Mouse (Mus musculus): ENCODE results near the gene Dcaf1. TPM values are rescaled to one million over a fixed set of nuclear protein-coding genes. Genes with fewer than 3 reads are reported as not detected.

Dcaf1 gene
- polyA plus RNA-seq (2012; rRNA removed) (11.9 and 13.4 TPM in 2 replicates), polyA plus RNA-seq (2014; fragmentation: Nextera tagmentation; extraction: Ambion mirVana) (10.5 and 13.6 TPM in 2 replicates)

DNA sequence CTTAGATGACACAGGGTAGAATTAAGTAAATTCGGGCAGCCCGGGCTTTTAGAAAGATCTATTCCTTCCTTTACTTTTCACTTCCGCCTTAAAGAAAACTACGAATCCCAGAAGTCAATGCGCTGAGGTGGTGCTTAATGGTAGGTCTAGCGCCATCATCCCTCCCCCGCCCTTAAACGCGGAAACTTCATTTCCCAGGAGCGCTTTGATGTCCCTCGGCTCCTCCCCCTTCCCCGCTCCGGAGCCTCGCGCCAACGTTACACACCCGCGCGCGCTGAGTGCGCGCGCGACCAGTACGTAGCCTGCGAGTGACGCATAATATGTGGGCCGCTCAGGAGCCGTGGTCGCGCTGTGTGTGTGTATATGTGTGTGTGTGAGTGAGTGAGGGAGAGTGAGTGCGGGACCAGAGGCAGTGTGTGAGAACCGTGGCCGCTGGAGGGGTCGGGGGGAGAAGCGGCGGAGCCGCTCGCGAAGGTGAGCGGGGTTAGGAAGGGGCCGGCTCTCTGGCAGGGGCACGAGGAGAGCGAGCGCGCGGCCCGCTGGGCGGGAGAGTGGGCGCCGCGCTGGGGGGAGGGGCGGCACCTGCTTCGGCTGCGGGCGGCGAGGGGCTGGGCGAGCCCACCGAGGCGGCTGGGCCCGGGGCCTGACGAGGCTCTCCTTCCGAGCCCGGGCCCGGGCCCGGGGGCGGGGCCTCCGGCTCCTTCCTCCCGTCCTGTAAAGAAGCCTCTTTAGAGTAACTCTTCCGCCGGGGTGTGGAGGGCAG, at the start of gene Dcaf1:
Gene Dcaf1 (plus strand): TSS at position 257 of the 763 bp plus-strand sequence.
- ATAC-seq (ENCODE audit: insufficient read depth) (peak; percentile 95), DNase-seq (ENCODE audit: low read depth in 3 of 3, low spot score in 3 of 3) (peak; percentile 99)
- peak within 1 kb of the TSS; percentile 83 for H3K4me2 ChIP-seq (ENCODE audit: low read depth)
- H3K4me3 ChIP-seq (ENCODE audit: insufficient read depth in 1 of 2, low read depth in 2 of 2, low read length in 2 of 2) = peak within 1 kb of the TSS; percentile 87 to 97
- H3K27me3 ChIP-seq (ENCODE audit: control insufficient read depth, insufficient read depth, low read length) = no peaks in the 10 kb centered on the region
- no peaks in the 10 kb centered on the region for H3K9me3 ChIP-seq (ENCODE audit: control insufficient read depth, low read length)
- H3K36me3 ChIP-seq (replicated peaks; ENCODE audit: control insufficient read depth, insufficient read depth, low read depth) = no peaks in the 10 kb centered on the region
- H3K9ac ChIP-seq (replicated peaks) = peak within 1 kb of the TSS; percentile 97
- H3K4me1 ChIP-seq (replicated peaks; ENCODE audit: control insufficient read depth in 2 of 2, insufficient read depth in 2 of 2, low read length in 1 of 2) = peaks cover 2 to 4% of the 10 kb centered on the region in 2 experiments; a peak in 3 of 4 replicates
- WGBS (ENCODE audit: insufficient replicate concordance) = under 1% methylated on average over 69 of the region's 71 CpGs
- no peak for TF ChIP-seq EP300 (IDR thresholded peaks at IDR 0.05; ENCODE audit: low read depth)
- 0 out of 2 replicates have a peak, but pooled peaks have one; percentile 18 for TF ChIP-seq CTCF (IDR thresholded peaks at IDR 0.05; ENCODE audit: low read depth)
- peak within 1 kb of the TSS; percentile 88 for H3K27ac ChIP-seq

DNA sequence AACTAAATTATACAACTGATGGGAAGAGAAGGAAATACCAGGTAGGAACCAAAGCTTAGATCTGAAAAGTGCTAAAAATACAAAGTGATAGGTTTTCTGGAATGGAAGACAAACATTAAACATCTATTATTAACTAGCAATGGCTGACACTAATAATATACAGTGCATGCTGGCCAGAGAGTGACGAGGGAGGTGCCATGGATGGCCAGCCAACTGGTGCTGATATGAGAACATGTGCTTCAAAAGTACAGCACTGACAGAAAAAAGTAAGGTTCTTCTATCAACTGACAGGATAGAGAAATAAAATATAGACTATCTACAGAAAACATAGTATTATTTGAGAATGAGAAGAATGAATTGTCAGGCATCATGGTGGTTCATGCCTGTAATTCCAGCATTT, 45.6 kb upstream of the Dcaf1 start:
- 29% methylated on average over 1 of the region's 1 CpGs for WGBS (ENCODE audit: insufficient replicate concordance)
- no peak overlapping the region for H3K4me3 ChIP-seq (ENCODE audit: insufficient read depth in 1 of 2, low read depth in 2 of 2, low read length in 2 of 2)
- peak; percentile 56; the same call in 1 of the 2 replicates for ATAC-seq (ENCODE audit: insufficient read depth)
- H3K4me1 ChIP-seq (replicated peaks; ENCODE audit: control insufficient read depth in 2 of 2, insufficient read depth in 2 of 2, low read length in 1 of 2) = peaks cover 5 to 20% of the 10 kb centered on the region in 2 experiments
- no peaks in the 10 kb centered on the region for H3K36me3 ChIP-seq (replicated peaks; ENCODE audit: control insufficient read depth, insufficient read depth, low read depth)
- DNase-seq (ENCODE audit: low read depth in 3 of 3, low spot score in 3 of 3) = no peak
- TF ChIP-seq EP300 (IDR thresholded peaks at IDR 0.05; ENCODE audit: low read depth) (no peak), CTCF (IDR thresholded peaks at IDR 0.05; ENCODE audit: low read depth) (no peak)
- H3K27ac ChIP-seq = no peak overlapping the region
- no peak overlapping the region for H3K9ac ChIP-seq (replicated peaks)
- no peaks in the 10 kb centered on the region for H3K27me3 ChIP-seq (ENCODE audit: control insufficient read depth, insufficient read depth, low read length)
- no peak overlapping the region for H3K4me2 ChIP-seq (ENCODE audit: low read depth)
- no peaks in the 10 kb centered on the region for H3K9me3 ChIP-seq (ENCODE audit: control insufficient read depth, low read length)

DNA sequence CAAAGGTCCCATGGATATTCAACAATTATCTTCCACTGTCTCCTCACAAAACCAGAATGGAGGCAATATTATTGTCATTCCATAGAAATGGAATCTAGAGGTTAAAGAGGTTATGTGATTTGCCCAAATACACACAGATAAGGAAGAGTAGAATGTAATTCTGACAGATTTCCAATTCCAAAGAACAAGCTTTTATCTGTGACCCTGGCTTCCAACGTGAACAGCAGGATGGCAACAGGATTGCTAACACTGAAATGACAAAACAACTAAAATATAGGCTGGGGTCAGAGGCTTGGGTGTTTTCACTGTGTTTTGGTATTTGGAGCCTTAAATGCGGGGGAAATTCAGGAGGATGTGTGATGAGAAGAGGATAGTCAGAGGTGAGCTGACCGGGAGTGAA, 44.3 kb upstream of the Dcaf1 start:
- Histone ChIP-seq H3K4me1 (replicated peaks; ENCODE audit: control insufficient read depth in 2 of 2, insufficient read depth in 2 of 2, low read length in 1 of 2) (peaks cover 0 to 13% of the 10 kb centered on the region in 2 experiments), H3K27ac (no peak overlapping the region)
- 79% methylated on average over 3 of the region's 3 CpGs for WGBS (ENCODE audit: insufficient replicate concordance)

DNA sequence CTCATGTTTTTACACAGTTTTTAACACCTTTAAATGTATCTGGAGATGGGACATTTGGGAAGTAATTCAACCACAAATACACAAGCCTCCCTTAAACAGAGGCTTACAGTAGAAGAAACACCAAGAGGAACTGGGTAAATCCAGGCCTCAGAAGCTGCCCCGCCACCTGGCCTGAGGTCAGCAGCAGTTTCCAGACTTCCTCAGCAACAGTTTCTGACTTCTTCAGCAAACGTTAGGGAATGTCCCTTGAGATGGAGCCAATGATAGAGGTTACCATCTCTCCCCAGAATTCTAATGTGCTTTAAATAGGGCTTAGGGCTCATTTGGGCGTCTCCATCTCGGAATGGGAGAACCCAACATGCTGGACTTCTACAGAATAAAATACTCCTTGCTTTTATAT, 43.4 kb upstream of the Dcaf1 start:
- Histone ChIP-seq H3K4me1 (replicated peaks; ENCODE audit: control insufficient read depth in 2 of 2, insufficient read depth in 2 of 2, low read length in 1 of 2) (peaks cover 0 to 10% of the 10 kb centered on the region in 2 experiments), H3K36me3 (replicated peaks; ENCODE audit: control insufficient read depth, insufficient read depth, low read depth) (no peaks in the 10 kb centered on the region), H3K4me3 (ENCODE audit: insufficient read depth in 1 of 2, low read depth in 2 of 2, low read length in 2 of 2) (no peak overlapping the region), H3K9me3 (ENCODE audit: control insufficient read depth, low read length) (no peaks in the 10 kb centered on the region), H3K27ac (no peak overlapping the region), H3K4me2 (ENCODE audit: low read depth) (no peak overlapping the region), H3K27me3 (ENCODE audit: control insufficient read depth, insufficient read depth, low read length) (no peaks in the 10 kb centered on the region), H3K9ac (replicated peaks) (no peak overlapping the region)
- ATAC-seq (ENCODE audit: insufficient read depth) (no peak), DNase-seq (ENCODE audit: low read depth in 3 of 3, low spot score in 3 of 3) (no peak)
- TF ChIP-seq CTCF (IDR thresholded peaks at IDR 0.05; ENCODE audit: low read depth) = no peak
- no peak for TF ChIP-seq EP300 (IDR thresholded peaks at IDR 0.05; ENCODE audit: low read depth)
- WGBS (ENCODE audit: insufficient replicate concordance) = 67% methylated on average over 4 of the region's 4 CpGs

More for the DNA sequence above, 44.3 kb upstream of the Dcaf1 start:
- no peak overlapping the region for H3K4me2 ChIP-seq (ENCODE audit: low read depth)
- H3K27me3 ChIP-seq (ENCODE audit: control insufficient read depth, insufficient read depth, low read length) = no peaks in the 10 kb centered on the region
- ATAC-seq (ENCODE audit: insufficient read depth) (no peak), DNase-seq (ENCODE audit: low read depth in 3 of 3, low spot score in 3 of 3) (no peak)
- H3K4me3 ChIP-seq (ENCODE audit: insufficient read depth in 1 of 2, low read depth in 2 of 2, low read length in 2 of 2) = no peak overlapping the region
- no peak for TF ChIP-seq CTCF (IDR thresholded peaks at IDR 0.05; ENCODE audit: low read depth)
- no peak for TF ChIP-seq EP300 (IDR thresholded peaks at IDR 0.05; ENCODE audit: low read depth)
- H3K9ac ChIP-seq (replicated peaks) = no peak overlapping the region
- H3K9me3 ChIP-seq (ENCODE audit: control insufficient read depth, low read length) = no peaks in the 10 kb centered on the region
- no peaks in the 10 kb centered on the region for H3K36me3 ChIP-seq (replicated peaks; ENCODE audit: control insufficient read depth, insufficient read depth, low read depth)

DNA sequence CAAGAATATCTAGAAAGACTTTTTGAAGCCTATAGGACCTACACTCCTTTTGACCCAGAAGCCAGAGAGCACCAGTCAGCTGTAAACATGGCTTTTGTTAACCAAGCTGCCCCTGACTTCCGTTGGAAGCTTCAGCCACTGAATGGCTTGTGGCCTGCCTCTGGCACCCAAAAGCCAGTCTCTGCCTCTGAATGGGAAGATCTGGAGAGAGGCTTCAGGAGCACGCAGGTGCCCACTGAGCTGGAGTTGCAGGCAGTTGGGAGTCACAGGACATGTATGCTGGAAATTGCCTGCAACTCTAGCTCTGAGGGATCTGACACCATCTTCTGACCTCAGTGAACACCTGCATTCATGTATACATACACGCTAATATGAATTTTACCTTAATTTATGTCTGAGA, 41.6 kb upstream of the Dcaf1 start:
- Histone ChIP-seq H3K4me1 (replicated peaks; ENCODE audit: control insufficient read depth in 2 of 2, insufficient read depth in 2 of 2, low read length in 1 of 2) (peaks cover 0 to 9% of the 10 kb centered on the region in 2 experiments; a peak in 2 of 4 replicates), H3K4me3 (ENCODE audit: insufficient read depth in 1 of 2, low read depth in 2 of 2, low read length in 2 of 2) (no peak overlapping the region), H3K36me3 (replicated peaks; ENCODE audit: control insufficient read depth, insufficient read depth, low read depth) (no peaks in the 10 kb centered on the region), H3K9ac (replicated peaks) (no peak overlapping the region), H3K9me3 (ENCODE audit: control insufficient read depth, low read length) (no peaks in the 10 kb centered on the region), H3K4me2 (ENCODE audit: low read depth) (no peak overlapping the region), H3K27ac (no peak overlapping the region), H3K27me3 (ENCODE audit: control insufficient read depth, insufficient read depth, low read length) (no peaks in the 10 kb centered on the region)
- TF ChIP-seq EP300 (IDR thresholded peaks at IDR 0.05; ENCODE audit: low read depth) (no peak), CTCF (IDR thresholded peaks at IDR 0.05; ENCODE audit: low read depth) (no peak)
- WGBS (ENCODE audit: insufficient replicate concordance) = 60% methylated on average over 3 of the region's 3 CpGs
- ATAC-seq (ENCODE audit: insufficient read depth) = no peak
- DNase-seq (ENCODE audit: low read depth in 3 of 3, low spot score in 3 of 3) = no peak

Measured in liver, embryonic 14.5 days (tissue).